36 mouse cellular contexts compared by ENCODE assay signal in genomic region chr6:125244551-125244950, GRCm38 (mm10). TPM values are rescaled to one million over a fixed set of nuclear protein-coding genes. Genes with fewer than 3 reads are reported as not detected.
A peak's percentile ranks its signal among the peaks of the same experiment; 100 is the strongest.
DNase-seq lines count a peak whose midpoint lies in the region; ATAC-seq and TF ChIP-seq lines count a peak whose summit lies in the region.
"Had no signal": no experiment of that assay in that cellular context is flagged by ENCODE, and none has a peak within 500 bp of the region (broad histone marks: within the 10 kb centered on the region; RNA-seq: fewer than 3 reads in every experiment).

No protein-coding gene starts in this region.

- no peaks in the 10 kb centered on the region for H3K27me3 ChIP-seq in midbrain, embryonic 11.5 days (ENCODE audit: control insufficient read depth, insufficient read depth, low read length)
- no peaks in the 10 kb centered on the region for H3K27me3 ChIP-seq in midbrain, embryonic 10.5 days (ENCODE audit: low read depth, poor library complexity, severe bottlenecking)
- no peaks in the 10 kb centered on the region for H3K27me3 ChIP-seq in myocyte (ENCODE audit: control insufficient read depth, insufficient read depth, insufficient read length)
- no peaks in the 10 kb centered on the region; the same call in 1 of the 2 replicates for H3K27me3 ChIP-seq in heart, embryonic 10.5 days (ENCODE audit: insufficient read depth, poor library complexity, severe bottlenecking)
- H3K27me3 ChIP-seq: heart, embryonic 13.5 days; intestine, embryonic 15.5 days; midbrain, embryonic 15.5 days; neural tube, embryonic 12.5 days had no signal

- 43% methylated on average over 1 of the region's 1 CpGs for WGBS in midbrain, embryonic 11.5 days
- 58% methylated on average over 1 of the region's 1 CpGs for WGBS in midbrain, embryonic 10.5 days
- WGBS in heart, embryonic 10.5 days = 39% methylated on average over 1 of the region's 1 CpGs

- ATAC-seq in midbrain, embryonic 11.5 days (ENCODE audit: low FRiP score) = no peak
- ATAC-seq: activated CD4-positive, CD25-positive, alpha-beta regulatory T cell, adult 4 months; forebrain, embryonic 16.5 days; intestine, embryonic 15.5 days; midbrain, embryonic 15.5 days had no signal

- H3K9me3 ChIP-seq in midbrain, embryonic 11.5 days (ENCODE audit: control insufficient read depth, low read length) = no peaks in the 10 kb centered on the region
- no peaks in the 10 kb centered on the region for H3K9me3 ChIP-seq in midbrain, embryonic 10.5 days (replicated peaks)
- no peaks in the 10 kb centered on the region for H3K9me3 ChIP-seq in heart, embryonic 10.5 days
- H3K9me3 ChIP-seq: heart, embryonic 13.5 days; intestine, embryonic 15.5 days; midbrain, embryonic 15.5 days; neural tube, embryonic 12.5 days had no signal

- H3K4me3 ChIP-seq in midbrain, embryonic 11.5 days (ENCODE audit: low read depth, low read length) = no peak overlapping the region
- H3K4me3 ChIP-seq in midbrain, embryonic 10.5 days = no peak overlapping the region
- H3K4me3 ChIP-seq in myocyte = no peak overlapping the region
- H3K4me3 ChIP-seq in heart, embryonic 10.5 days = no peak overlapping the region
- H3K4me3 ChIP-seq: erythroblast, embryonic 14.5 days; gastrocnemius, adult 2 months; heart, embryonic 13.5 days; intestine, embryonic 15.5 days; midbrain, embryonic 15.5 days; neural tube, embryonic 12.5 days had no signal

- DNase-seq in midbrain, embryonic 11.5 days (ENCODE audit: low spot score, missing footprints) = peak; percentile 14
- DNase-seq in midbrain, embryonic 10.5 days (ENCODE audit: low spot score) = no peak
- DNase-seq in thymus, postnatal 0 days (ENCODE audit: low spot score) = peak; percentile 74
- DNase-seq in thymus, postnatal 4 days = peak; percentile 69
- no peak for DNase-seq in urinary bladder, postnatal 25 days (ENCODE audit: low spot score)
- DNase-seq in adrenal gland, postnatal 25 days = no peak
- DNase-seq in heart, embryonic 10.5 days (ENCODE audit: low spot score) = no peak
- DNase-seq: adrenal gland, postnatal 10 days; cerebellum, adult 11 months; cerebellum, adult 9-11 months; gastrocnemius, postnatal 36 days; heart, adult 18-20 months; heart, postnatal 10 days; kidney, adult 2 months; kidney, postnatal 4 days; layer of hippocampus, postnatal 36 days; left cerebral cortex, postnatal 4 days; lung, embryonic 14.5 days; right cerebral cortex, postnatal 14 days had no signal

- no peaks in the 10 kb centered on the region for H3K79me2 ChIP-seq in myocyte (ENCODE audit: control insufficient read depth, insufficient read depth)

- no peak overlapping the region for H3K4me2 ChIP-seq in midbrain, embryonic 11.5 days
- no peak overlapping the region for H3K4me2 ChIP-seq in myocyte (ENCODE audit: low read depth)
- H3K4me2 ChIP-seq: heart, embryonic 13.5 days; hindbrain, embryonic 14.5 days; intestine, embryonic 15.5 days; lung, embryonic 14.5 days; midbrain, embryonic 15.5 days; neural tube, embryonic 12.5 days had no signal

- H3K27ac ChIP-seq in midbrain, embryonic 11.5 days (ENCODE audit: low read depth, low read length) = no peak overlapping the region
- no peak overlapping the region for H3K27ac ChIP-seq in midbrain, embryonic 10.5 days (replicated peaks)
- no peak overlapping the region for H3K27ac ChIP-seq in heart, embryonic 10.5 days
- H3K27ac ChIP-seq: gastrocnemius, adult 2 months; heart, embryonic 13.5 days; hindbrain, embryonic 14.5 days; intestine, embryonic 15.5 days; kidney, postnatal 0 days; liver, embryonic 14.5 days; midbrain, embryonic 15.5 days; neural tube, embryonic 12.5 days had no signal

- no peaks in the 10 kb centered on the region for H3K4me1 ChIP-seq in midbrain, embryonic 11.5 days (ENCODE audit: control insufficient read depth, insufficient read depth, low read length)
- 0 out of 2 replicates have a peak, but pooled peaks cover 3% of the 10 kb centered on the region for H3K4me1 ChIP-seq in midbrain, embryonic 10.5 days
- H3K4me1 ChIP-seq in heart, embryonic 10.5 days = 0 out of 2 replicates have a peak, but pooled peaks cover 3% of the 10 kb centered on the region
- H3K4me1 ChIP-seq: heart, embryonic 13.5 days; intestine, embryonic 15.5 days; midbrain, embryonic 15.5 days; neural tube, embryonic 12.5 days had no signal

- no peaks in the 10 kb centered on the region for H3K36me3 ChIP-seq in midbrain, embryonic 11.5 days (ENCODE audit: control insufficient read depth, insufficient read depth, low read length)
- no peaks in the 10 kb centered on the region for H3K36me3 ChIP-seq in midbrain, embryonic 10.5 days
- H3K36me3 ChIP-seq in myocyte (ENCODE audit: control insufficient read depth, insufficient read depth) = no peaks in the 10 kb centered on the region
- H3K36me3 ChIP-seq in heart, embryonic 10.5 days = no peaks in the 10 kb centered on the region
- H3K36me3 ChIP-seq: heart, embryonic 13.5 days; intestine, embryonic 15.5 days; midbrain, embryonic 15.5 days; neural tube, embryonic 12.5 days had no signal

- no peak overlapping the region for H3ac ChIP-seq in myocyte (ENCODE audit: control insufficient read depth, insufficient read length)

- no peak for TF ChIP-seq POLR2A in myocyte (IDR thresholded peaks at IDR 0.05; ENCODE audit: insufficient read length, low read depth)

- no peak overlapping the region for H3K9ac ChIP-seq in midbrain, embryonic 11.5 days (ENCODE audit: low read length)
- H3K9ac ChIP-seq: heart, embryonic 13.5 days; hindbrain, embryonic 14.5 days; intestine, embryonic 15.5 days; liver, embryonic 14.5 days; lung, embryonic 14.5 days; midbrain, embryonic 15.5 days; neural tube, embryonic 12.5 days had no signal

TF ChIP-seq in myocyte, 11 proteins besides CTCF, POLR2A, EP300 and RAD21:
- TF ChIP-seq POLR2AphosphoS2 (IDR thresholded peaks at IDR 0.05; ENCODE audit: insufficient read length, low read depth) (peak; percentile 2), SRF (IDR thresholded peaks at IDR 0.05; ENCODE audit: control insufficient read depth, insufficient read length, low read depth) (no peak)
TF ChIP-seq in myocyte: peak in this region for 1.

RNA-seq across cellular contexts. Expression of gene Cd27, which starts 7.7 kb away (rescaled TPM):
- 0.62 and 0.93 TPM in 2 replicates for polyA plus RNA-seq in midbrain, embryonic 11.5 days (2014; fragmentation: Nextera tagmentation; extraction: Ambion mirVana)
- 2.1 and 2.2 TPM in 2 replicates for polyA plus RNA-seq in midbrain, embryonic 10.5 days (2016; fragmentation: Nextera tagmentation; extraction: Ambion mirVana)
- polyA plus RNA-seq in myocyte (2012; fragmentation: generic; extraction: Trizol) = 1.5 TPM
- polyA plus RNA-seq in thymus, postnatal 0 days (2015; fragmentation: Nextera tagmentation; extraction: Ambion mirVana) = 175 and 252 TPM in 2 replicates
- total RNA-seq in adrenal gland, postnatal 25 days (2021) = 0.79 TPM in 1 of 2 replicates, not detected in the other
- polyA plus RNA-seq in heart, embryonic 10.5 days (2016; fragmentation: Nextera tagmentation; extraction: Ambion mirVana) = 1.3 and 2.1 TPM in 2 replicates
- total RNA-seq: layer of hippocampus, postnatal 36 days; left cerebral cortex, postnatal 4 days had no signal

RNA-seq across cellular contexts. Expression of gene Tapbpl, which starts 12.9 kb away (rescaled TPM):
- 1.2 and 1.6 TPM in 2 replicates for polyA plus RNA-seq in midbrain, embryonic 11.5 days (2014; fragmentation: Nextera tagmentation; extraction: Ambion mirVana)
- polyA plus RNA-seq in midbrain, embryonic 10.5 days (2016; fragmentation: Nextera tagmentation; extraction: Ambion mirVana) = 1.5 and 2.0 TPM in 2 replicates
- polyA plus RNA-seq in myocyte (2012; fragmentation: generic; extraction: Trizol) = 6.5 TPM
- polyA plus RNA-seq in thymus, postnatal 0 days (2015; fragmentation: Nextera tagmentation; extraction: Ambion mirVana) = 42.5 and 53.1 TPM in 2 replicates
- 7.6 and 9.8 TPM in 2 replicates for total RNA-seq in adrenal gland, postnatal 25 days (2021)
- 2.7 and 3.1 TPM in 2 replicates for polyA plus RNA-seq in heart, embryonic 10.5 days (2016; fragmentation: Nextera tagmentation; extraction: Ambion mirVana)

RNA-seq across cellular contexts. Expression of gene Vamp1, which starts 29.2 kb away (rescaled TPM):
- polyA plus RNA-seq in midbrain, embryonic 11.5 days (2014; fragmentation: Nextera tagmentation; extraction: Ambion mirVana) = 1.3 and 1.4 TPM in 2 replicates
- 4.2 and 5.1 TPM in 2 replicates for polyA plus RNA-seq in midbrain, embryonic 10.5 days (2016; fragmentation: Nextera tagmentation; extraction: Ambion mirVana)
- 6.5 TPM for polyA plus RNA-seq in myocyte (2012; fragmentation: generic; extraction: Trizol)
- polyA plus RNA-seq in thymus, postnatal 0 days (2015; fragmentation: Nextera tagmentation; extraction: Ambion mirVana) = 61.0 and 75.3 TPM in 2 replicates
- 81.4 and 102 TPM in 2 replicates for total RNA-seq in adrenal gland, postnatal 25 days (2021)
- polyA plus RNA-seq in heart, embryonic 10.5 days (2016; fragmentation: Nextera tagmentation; extraction: Ambion mirVana) = 3.4 TPM in 2 replicates

RNA-seq across cellular contexts. Expression of gene Tuba3a, which starts 41.3 kb away (rescaled TPM):
- polyA plus RNA-seq in midbrain, embryonic 11.5 days (2014; fragmentation: Nextera tagmentation; extraction: Ambion mirVana) = 0.08 TPM in 1 of 2 replicates, not detected in the other
- 0.11 TPM in 1 of 2 replicates, not detected in the other for polyA plus RNA-seq in midbrain, embryonic 10.5 days (2016; fragmentation: Nextera tagmentation; extraction: Ambion mirVana)
- not detected for polyA plus RNA-seq in myocyte (2012; fragmentation: generic; extraction: Trizol)
- 0.22 and 0.36 TPM in 2 replicates for polyA plus RNA-seq in thymus, postnatal 0 days (2015; fragmentation: Nextera tagmentation; extraction: Ambion mirVana)
- total RNA-seq in adrenal gland, postnatal 25 days (2021) = not detected in 2 replicates
- 0.09 TPM in 1 of 2 replicates, not detected in the other for polyA plus RNA-seq in heart, embryonic 10.5 days (2016; fragmentation: Nextera tagmentation; extraction: Ambion mirVana)
- total RNA-seq: adrenal gland, postnatal 10 days; gastrocnemius, adult 2 months; gastrocnemius, postnatal 36 days; heart, adult 18-20 months; heart, postnatal 10 days; hematopoietic stem cell, adult 5-6 weeks; layer of hippocampus, postnatal 36 days; left cerebral cortex, postnatal 4 days; megakaryocyte-erythroid progenitor cell, adult 5-6 weeks had no signal
- polyA plus RNA-seq: erythroblast, embryonic 14.5 days; forebrain, embryonic 11.5 days; forebrain, embryonic 16.5 days; hindbrain, embryonic 14.5 days; intestine, embryonic 15.5 days; liver, embryonic 14.5 days; midbrain, embryonic 15.5 days; small intestine, adult 2 months; stomach, embryonic 14.5 days had no signal

RNA-seq across cellular contexts. Expression of gene Mrpl51, which starts 53.0 kb away (rescaled TPM):
- polyA plus RNA-seq in midbrain, embryonic 11.5 days (2014; fragmentation: Nextera tagmentation; extraction: Ambion mirVana) = 200 and 208 TPM in 2 replicates
- polyA plus RNA-seq in midbrain, embryonic 10.5 days (2016; fragmentation: Nextera tagmentation; extraction: Ambion mirVana) = 211 and 231 TPM in 2 replicates
- 132 TPM for polyA plus RNA-seq in myocyte (2012; fragmentation: generic; extraction: Trizol)
- 281 and 294 TPM in 2 replicates for polyA plus RNA-seq in thymus, postnatal 0 days (2015; fragmentation: Nextera tagmentation; extraction: Ambion mirVana)
- total RNA-seq in adrenal gland, postnatal 25 days (2021) = 158 and 198 TPM in 2 replicates
- polyA plus RNA-seq in heart, embryonic 10.5 days (2016; fragmentation: Nextera tagmentation; extraction: Ambion mirVana) = 246 and 251 TPM in 2 replicates

Comparison
In these comparisons a context has a peak if more than half of its experiments do, and no peak if none do; other contexts are left out.
1. DNase-seq: peak in midbrain, embryonic 11.5 days (single experiment), thymus, postnatal 0 days (single experiment) and thymus, postnatal 4 days (single experiment); none in midbrain, embryonic 10.5 days (single experiment), urinary bladder, postnatal 25 days (single experiment), adrenal gland, postnatal 25 days (single experiment) and heart, embryonic 10.5 days (single experiment).
2. RNA of gene Cd27, which starts 7.7 kb away (polyA plus RNA-seq): 175 to 252 TPM in thymus, postnatal 0 days; 2.1 to 2.2 TPM in midbrain, embryonic 10.5 days, 1.3 to 2.1 TPM in heart, embryonic 10.5 days, 1.5 TPM in myocyte (single experiment) and 0.62 to 0.93 TPM in midbrain, embryonic 11.5 days; every median in the first group is over 10 times any median in the second.